Mouse (Mus musculus) layer of hippocampus, adult 8-10 months (tissue): ENCODE results near the gene Tas2r143. TPM values are rescaled to one million over a fixed set of nuclear protein-coding genes. Genes with fewer than 3 reads are reported as not detected.

Experiments
- DNase-seq, 2 experiments: peaks; one replicate each; pipeline ENCODE4 v3.0.0; 2022; ENCODE audit warnings: low spot score in 2 of 2
- total RNA-seq, 4 experiments: library from RNA; stranded (reverse); gene quantifications; 2 replicates each; pipeline ENCODE4 v1.2.4; 2022

Gene Tas2r143
- total RNA-seq, 4 experiments from 2014 or later: not detected

DNA sequence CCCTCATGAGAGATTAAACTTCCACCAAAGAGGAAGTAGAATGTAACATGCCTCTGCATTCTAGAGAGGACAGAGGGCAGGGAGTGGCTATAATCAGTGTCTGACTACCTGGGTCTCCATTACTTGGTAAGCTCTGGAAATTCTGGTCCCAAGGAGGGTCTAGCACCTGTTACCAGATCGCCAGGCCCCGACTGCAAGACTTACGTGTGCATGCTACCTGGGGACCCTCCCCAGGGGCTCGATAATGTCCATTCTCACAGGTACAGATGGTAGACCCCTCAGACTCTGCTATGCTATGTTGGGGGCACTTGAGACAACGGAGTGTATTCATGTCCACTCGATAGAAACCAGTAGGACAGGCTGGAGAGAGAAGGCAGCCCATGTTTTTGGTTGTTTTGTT is 34.8 kb upstream of the Tas2r143 start:
- no peak for DNase-seq

DNA sequence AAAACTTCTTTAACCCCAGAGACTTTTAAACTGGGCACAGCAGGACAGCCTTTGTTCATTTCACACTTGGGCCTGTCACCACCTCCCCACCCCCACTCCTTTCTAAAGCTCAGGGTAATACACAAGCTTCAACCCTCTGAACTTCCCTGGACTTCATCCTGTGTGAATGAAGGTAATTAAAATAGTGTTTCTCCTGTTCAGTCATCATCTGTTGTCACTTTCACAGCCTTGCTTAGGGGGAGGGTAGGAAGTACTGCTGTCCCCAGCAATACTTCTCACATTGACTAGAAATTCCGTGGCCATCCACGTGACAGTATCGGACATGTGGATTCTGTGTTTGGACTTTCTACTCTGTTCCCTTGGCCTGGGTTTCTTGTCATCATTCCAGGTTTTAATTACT is 30.2 kb upstream of the Tas2r143 start:
- DNase-seq: no peak

DNA sequence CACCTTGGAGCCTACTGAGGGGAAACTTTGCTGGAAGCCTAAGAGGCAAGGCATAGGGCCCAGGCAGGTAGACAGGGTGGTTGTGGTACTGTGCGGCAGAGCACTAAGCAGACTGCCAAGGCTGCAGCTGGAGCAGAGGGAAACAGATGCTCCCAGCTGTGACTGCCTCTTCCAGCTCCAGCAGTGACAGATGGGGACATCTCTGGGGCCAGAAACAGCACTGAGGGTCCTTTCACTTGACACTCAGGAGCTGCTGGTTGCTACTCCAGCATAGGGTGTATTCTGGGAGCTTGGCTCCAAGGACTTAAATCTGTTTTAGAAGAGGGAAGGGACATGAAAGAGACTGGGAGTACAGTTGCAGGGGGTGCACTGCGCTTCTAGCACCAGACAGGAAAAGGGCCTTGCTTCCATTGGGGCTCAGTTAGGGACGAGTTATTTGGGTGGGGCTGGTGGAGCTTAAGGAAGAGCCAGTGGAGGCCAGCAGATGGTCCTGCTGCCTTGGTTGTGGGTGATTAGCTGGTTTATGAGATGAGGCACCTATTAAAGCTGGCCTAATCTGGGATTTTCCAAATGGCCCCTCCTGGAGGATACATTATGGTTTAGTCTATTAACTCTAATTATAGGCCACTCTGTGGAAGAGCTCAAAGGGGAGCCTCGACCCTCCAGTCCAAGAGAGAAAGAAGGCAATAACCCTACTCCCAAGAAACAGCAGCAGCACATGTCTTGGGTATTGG is 29.2 kb upstream of the Tas2r143 start:
- no peak for DNase-seq

DNA sequence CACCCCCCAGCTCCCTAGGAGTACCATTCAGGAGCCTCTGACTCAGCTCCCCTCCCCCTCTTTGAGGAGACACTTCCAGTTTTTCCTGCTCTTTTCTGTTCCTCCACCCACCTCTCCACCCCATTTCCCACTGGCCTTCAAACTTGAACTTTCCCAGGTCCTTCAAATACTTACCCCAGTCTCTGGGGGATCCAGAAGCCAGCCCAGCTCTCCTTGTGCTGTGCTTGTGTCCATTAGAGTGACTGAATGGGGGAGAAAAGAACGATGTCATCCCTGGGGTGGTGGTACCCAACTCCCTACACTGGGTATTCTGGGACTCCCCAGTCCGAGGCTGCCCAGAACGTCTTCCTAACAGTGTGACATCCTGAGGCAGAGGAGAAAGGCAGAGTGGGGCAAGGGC is 28.0 kb upstream of the Tas2r143 start:
- no peak for DNase-seq

DNA sequence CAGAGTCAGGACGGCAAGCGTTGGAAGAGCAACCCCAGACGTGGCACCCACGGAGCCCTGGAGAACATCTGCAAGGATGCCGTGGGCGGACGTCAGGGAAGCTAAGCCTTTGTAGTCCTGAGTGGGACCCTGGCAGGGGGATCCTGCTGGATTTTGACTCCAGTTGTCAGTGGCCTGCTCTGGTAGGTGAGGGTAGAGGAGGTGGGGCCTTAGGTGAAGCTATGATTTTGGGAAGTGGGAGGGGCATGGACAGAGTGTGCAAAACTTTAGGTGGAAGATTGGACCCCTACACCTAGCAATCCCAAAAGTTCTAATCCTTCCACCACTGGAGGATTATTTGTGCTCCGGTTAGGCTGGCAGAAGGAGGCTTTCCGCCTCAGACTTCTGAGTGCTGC is 27.6 kb upstream of the Tas2r143 start:
- DNase-seq: no peak

DNA sequence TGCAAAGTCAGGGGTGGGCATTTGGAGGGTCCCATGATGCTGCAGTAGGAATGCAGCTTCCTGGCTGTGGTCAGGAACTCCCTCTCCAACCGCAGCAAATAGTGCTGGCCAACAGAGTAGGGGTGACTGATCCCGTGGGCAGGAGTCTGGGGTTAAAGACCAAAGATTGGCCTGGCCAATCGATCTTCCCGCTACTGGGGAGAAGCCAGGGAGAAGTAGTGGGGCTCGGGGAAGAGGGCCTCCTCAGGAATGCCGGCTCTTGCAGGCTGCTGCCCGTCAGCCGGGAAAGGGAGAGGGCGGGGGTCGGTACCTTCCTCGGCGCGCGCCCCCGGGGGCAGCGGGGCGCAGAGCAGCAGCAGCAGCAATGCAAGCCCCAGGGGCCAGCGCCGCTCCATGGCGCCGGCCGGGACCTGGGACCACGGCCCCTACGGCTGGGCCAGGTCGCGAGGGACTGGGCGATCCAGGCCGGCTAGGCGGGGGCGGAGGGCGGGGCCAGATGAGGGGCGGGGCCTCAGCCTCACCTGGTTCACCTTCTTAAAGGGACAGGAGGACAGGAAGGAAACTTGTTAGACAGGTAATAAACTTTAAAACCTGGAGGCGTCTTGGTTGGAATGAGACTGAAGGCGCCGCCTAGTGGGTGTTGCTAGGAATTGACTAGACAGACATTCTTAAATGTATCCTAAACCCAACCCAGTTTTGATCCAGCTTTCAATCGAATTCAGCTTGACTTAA is 27.1 kb upstream of the Tas2r143 start, which contains the start of gene Epha1:
Gene Epha1 (minus strand): TSS at position 453 of the 732 bp plus-strand sequence.
- DNase-seq: no peak

DNA sequence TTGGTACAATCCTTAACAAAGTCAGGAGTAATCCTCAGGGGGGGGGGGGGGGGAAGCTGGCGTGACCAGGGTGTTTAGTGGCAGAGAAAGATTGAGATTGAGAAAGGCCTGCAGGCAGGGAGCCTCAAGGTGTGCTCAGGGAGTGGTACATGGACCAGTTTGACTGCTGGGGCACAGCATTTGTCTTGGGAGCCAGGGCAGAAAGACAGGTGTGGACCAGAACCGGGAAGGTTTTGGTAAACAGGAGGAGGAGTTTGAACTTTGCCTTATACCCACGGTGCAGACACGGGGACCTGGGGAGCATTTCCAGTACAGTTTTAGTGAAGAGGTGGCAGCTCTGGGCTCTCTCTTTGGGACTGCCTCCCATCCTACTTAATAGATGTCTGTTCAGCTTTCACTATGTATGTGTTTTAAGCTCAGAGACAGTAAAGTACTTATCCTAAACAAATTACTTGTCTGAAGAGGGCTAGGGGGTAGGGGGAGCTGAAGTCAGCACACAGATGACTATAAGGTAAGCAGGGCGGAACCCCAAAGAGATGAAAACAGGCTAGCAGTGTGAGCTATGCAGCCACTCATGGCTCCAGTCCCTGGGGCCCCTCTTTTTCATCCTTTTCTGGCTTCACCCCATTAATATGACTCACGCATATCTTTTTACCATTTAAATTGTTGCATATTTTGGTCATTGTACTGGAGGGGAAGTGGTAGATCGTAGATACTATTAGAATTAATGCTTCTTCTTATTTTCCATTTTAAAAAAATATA is 26.2 kb upstream of the Tas2r143 start:
- DNase-seq: no peak

DNA sequence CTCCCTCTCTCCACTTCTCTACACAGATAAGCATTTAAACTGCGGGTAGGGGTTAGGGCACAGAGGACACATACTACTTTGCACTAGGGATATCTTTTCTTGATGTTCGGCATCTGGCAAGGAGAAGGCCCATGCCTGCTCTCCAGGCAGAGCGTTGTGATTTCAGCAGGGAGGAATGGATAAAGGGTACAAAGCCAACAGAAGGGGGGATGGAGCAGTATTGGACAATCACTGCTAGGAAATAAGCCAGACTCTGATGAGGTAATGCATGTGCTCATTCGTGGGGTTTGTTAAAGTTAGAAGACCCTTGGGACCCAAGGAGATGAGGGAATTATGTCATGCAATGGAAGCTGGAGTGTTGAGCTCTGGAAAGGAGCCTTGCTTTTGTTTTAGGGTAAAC is 25.3 kb upstream of the Tas2r143 start:
- no peak for DNase-seq

DNA sequence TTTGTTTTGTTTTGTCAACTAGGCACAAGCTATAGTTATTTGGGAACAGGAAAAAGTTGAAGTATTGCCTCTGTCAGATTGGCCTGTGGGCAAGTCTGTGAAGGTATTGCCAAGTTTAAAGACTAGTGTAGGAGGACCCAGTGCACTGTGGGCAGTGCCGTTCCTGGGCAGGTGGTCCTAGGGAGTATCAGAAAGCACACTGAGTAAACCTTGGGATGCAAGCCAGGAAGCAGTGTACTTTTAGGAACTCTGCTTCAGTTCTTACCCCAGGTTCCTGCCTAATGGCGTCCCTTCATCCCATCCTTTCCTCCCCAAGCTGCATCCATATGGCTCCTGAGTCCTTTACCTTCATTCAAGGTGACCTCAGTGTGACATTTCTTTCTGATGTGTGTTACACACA is 24.9 kb upstream of the Tas2r143 start:
- DNase-seq: no peak

DNA sequence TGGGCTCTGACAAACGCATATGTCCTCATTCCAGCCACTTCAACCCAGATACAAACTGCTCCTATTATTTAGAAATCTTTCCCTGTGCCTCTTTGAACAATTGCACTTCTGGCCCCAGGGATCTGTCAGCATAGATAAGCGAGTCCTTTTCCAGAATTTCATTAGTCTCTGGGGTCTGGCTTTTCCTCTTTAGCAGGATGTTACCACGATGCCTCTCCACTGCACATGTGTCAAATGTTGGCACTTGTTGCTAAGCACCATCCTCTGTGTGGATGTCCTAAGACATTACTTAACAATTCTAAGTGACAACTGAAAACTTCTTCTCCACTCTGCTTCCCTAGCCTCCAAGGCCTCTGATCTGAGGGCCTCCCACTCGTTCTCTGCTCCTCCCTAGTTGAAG is 24.0 kb upstream of the Tas2r143 start:
- no peak for DNase-seq

DNA sequence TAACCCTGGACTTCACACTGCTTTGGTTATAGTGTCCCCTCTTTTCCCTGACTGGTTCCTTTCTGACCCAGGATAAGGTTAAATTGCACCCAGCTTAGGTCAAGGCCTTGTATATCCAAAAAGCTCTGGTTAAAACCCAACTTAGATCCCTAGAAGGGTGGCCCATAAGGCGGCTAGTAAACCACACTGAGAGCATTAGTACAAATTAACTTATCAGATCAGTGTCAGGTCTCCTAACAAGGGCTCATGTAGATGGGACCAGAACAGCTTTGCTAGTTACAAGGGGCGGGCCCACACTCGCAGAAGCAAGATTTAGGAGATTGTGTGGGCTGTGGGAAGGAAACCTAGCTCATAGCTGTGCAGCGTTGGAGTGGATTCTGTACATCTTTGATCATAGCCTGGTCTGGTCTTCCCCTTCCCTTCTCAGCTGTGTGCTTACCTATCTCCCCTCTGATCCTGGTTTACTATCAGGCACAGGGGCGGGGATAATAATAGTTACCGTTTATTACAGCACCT is 23.5 kb upstream of the Tas2r143 start:
- no peak for DNase-seq

DNA sequence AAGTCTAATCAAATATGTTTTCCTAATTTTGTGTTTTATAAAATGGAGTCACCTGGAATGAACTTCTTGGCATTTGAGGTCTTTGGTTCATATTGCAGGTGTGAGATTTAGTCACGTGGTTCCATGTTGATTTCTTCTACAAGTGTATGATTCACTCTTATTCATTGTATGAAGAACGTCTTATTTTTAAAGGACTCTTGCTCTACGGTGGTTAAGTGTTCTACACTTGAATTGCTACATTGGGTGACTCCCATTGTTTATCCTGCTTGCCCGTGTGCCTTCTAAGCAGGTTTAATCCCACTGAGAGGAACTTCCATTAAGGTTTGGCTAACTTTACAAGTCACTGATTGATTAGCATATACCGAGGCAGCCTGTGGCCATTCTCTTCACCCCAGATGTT is 22.8 kb upstream of the Tas2r143 start:
- DNase-seq: no peak

DNA sequence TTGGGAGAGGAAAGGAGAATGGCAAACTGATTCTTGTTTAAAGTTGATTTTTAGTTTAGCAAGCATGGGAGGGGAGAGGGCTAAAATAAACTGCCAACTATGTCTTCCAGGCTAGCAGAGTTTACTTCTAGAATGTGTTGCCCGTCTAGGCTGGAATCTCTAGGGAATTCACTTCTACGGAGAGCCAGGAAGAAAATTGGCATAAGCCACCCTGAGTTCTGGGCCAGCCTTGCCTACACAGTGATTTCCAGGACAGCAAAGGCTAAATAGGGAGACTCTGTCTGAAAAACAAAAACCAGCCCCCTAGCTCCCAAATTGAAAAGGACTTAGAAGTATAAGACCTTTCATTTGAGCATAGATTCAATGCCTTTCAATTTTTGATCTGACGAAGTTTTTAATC is 20.5 kb upstream of the Tas2r143 start:
- no peak for DNase-seq

DNA sequence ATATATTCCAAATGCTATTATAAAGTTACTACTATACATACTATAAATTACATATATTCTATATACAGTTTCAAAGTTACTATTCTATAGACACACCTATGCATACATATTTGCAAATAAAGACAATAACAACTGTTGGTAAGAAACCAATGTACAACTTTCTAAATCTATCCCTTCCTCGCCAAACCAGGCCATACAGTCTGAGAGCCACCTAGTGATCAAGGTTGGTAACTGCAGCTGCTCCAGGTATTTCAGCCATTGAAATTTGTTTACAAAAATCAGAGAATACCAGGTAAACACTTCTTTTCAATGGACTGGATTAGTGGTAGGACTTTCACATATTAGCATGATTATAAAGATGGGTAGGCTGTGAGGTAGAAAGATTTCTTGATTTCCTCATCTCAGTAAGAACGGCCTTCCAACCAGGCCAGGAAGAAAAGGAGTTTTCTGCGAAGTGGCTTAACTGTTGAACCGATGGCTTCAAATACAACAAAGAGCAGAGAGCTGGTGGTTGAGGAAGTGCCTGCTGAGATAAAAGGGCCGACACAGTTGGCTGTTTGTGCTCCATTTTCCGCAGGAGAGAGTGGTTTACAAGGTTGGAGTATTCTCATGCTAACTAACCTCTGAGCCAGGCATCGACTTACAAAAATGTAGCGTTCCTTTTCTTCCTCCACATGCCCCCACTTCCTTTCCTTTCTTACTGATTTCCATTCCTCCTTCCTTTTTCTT is 19.5 kb upstream of the Tas2r143 start:
- no peak for DNase-seq

DNA sequence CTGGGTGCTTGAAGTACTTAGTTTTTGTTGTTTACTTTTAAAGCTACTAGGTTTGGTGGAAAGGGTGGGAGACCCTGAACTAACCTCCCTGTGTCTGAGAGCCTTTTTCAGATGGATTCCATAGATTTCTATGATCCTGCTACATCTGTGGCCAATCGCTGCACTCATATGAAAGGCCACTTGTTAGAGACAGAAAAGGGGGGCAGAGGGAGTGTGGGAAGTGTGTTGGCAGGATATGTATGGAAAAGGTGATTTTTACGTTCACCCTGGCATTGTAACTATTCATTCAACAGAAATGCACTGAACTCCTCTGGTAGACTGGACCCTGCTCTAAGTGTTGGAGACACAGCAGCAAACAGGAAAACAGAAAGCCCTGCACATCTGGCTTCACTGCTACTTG is 18.8 kb upstream of the Tas2r143 start:
- DNase-seq: no peak

DNA sequence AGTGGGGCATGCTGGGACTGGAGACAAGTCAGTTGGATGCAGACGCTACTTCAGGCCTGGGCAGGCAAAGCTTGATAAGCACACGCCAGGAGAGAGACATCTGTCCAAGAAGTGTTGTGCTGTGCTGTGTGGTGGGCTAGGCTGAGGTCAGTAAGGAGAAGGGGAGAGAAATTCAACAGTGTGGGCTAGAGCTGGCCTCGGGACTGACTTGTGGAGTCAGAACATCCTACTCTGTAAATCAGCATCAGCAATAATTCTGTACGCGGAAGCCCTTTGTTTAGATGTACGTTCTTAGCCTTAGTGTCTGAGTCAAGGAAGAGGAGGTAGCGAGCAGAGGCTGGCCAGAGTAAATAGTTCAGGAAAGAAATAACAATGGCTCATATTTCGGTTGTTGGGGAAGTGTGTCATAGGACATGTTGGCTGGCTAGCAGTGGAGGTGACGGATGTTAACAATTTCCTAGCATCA is 18.1 kb upstream of the Tas2r143 start:
- DNase-seq: no peak

DNA sequence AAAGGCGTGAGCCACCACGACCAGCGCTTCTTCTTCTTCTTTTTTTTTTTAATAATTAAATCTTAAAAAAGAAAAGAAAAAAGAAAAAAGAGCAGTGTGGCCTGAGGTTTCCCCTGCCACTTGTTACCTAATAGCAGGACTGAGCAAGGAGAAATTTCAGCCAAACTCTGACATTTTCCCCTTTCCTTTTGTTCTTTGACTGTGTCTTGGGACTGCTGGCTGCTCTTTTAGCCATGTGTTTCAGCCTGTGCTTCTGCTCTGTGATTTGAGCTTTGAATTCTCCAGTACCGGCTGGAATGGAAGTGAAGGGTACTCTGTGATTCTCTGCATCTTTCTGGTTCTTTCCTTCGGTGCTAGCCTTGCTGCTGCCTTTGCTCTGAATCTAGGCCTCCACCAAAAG is 16.7 kb upstream of the Tas2r143 start:
- no peak for DNase-seq

DNA sequence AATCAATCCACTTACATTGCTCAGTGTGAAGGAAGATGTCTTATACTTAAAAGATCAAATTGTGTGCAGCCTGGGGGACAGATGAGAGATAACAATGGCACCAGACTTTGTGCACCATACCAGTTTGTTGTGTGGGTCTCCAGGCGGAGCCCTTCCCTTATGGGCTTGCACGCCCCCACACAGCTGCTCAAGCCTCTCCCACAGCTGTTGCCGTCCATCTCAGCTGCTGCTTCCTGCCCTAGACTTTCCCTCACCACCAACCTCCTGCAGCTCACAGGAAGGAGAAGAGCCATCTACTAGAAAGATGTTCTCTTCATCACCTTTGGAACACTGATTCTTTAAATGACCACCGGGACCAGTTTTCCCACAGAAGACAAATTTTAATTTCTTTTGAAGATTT is 14.4 kb upstream of the Tas2r143 start:
- DNase-seq: no peak

DNA sequence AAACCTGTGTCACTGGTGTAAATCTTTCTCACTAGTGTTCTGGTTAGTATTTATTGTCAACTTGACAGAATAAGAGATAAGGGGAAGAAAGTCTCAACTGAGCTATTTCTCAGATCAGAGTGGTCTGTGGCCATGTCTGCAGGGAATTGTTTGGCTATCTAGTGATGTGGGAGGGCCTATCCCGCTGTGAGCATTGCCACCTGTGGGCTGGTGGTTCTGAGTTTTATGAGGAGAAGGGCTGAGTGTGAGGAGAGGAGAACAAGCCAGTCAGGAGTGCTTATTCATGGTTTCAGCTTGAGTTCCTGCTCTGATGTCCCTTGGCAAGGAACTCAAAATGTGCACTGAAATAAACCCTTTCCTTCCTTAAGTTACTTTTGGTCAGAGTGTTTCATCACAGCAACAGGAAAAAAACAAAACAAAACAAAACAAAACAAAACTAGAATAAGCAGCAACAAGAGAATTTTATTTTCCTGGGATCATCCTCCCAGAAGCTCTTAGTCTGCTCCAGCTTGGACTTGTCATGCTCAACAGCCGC is 8.2 kb upstream of the Tas2r143 start:
- no peak for DNase-seq

DNA sequence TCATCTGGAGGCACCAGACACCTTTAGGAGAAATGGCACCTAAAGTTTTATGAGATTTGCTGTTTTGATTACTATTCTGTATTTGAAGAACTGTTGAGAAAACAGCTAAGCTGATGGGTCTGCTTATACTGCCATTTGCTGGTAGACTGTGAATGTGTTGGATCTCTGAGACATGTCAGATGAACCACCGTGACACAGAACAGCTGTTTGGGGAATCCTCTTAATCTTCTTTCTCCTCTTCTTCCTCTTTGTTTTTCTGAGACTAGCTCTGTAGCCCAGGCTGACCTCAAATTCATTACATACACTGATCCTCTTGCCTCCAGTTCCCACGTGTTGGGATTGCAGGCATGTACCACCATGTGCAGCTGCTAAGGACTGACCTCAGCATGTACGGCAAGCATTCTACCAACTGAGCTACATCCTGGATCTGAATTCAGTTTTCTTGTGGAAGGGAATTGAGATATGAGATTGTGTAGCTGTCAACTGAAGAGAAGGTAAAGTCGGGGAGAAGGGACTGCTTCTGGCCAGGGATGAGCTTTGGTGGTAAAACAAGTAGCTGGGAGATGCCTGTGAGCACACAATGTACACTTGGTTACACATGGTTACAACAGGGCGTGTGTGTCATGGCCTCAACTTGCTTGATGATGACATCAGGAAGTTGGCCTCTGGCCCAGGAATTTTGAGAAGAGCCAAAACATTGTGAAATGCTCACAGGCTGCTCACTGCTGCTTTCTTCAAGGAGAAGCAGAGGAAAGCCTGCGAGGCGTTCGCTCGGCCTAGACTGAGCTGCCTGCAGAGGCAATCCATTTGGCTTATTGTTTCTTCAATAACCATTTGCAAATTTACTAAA is 3.9 kb upstream of the Tas2r143 start:
- DNase-seq: no peak
